Mouse (Mus musculus): ENCODE data around the gene 1700017B05Rik. TPM values are rescaled to one million over a fixed set of nuclear protein-coding genes. Genes with fewer than 3 reads are reported as not detected.

The 1700017B05Rik gene
- total and polyA plus RNA-seq, 3 experiments = 20.1 to 169 (median 99.3) TPM

- DNase-seq (ENCODE audit: low spot score) (no peak), ATAC-seq (ENCODE audit: extremely low read depth, insufficient number of reproducible peaks, low FRiP score, poor library complexity, severe bottlenecking) (no peak)
- Histone ChIP-seq H3K4me3 (ENCODE audit: low read depth, low read length) (peak overlapping the region; percentile 91), H3K4me1 (ENCODE audit: insufficient read depth, low read depth, low read length) (peaks cover 56% of the 10 kb centered on the region), H3K9me3 (replicated peaks) (no peaks in the 10 kb centered on the region), H3K27me3 (ENCODE audit: insufficient read depth, low read length) (peaks cover 24% of the 10 kb centered on the region), H3K36me3 (replicated peaks) (peaks cover 33% of the 10 kb centered on the region)
- TF ChIP-seq POLR2AphosphoS5 (IDR thresholded peaks at IDR 0.05; ENCODE audit: insufficient replicate concordance, low read depth, low read length) (no peak), GATA2 (IDR thresholded peaks at IDR 0.05; ENCODE audit: borderline replicate concordance, low read depth, low read length) (no peak), GATA1 (IDR thresholded peaks at IDR 0.05; ENCODE audit: borderline replicate concordance, low read length) (no peak), TAL1 (conservative IDR thresholded peaks at IDR 0.05; ENCODE audit: low read depth, low read length) (no peak)
Measured at GRCm38 (mm10) chr9:57262795-57263684, 628 bp upstream of the 1700017B05Rik start.

- H3K27me3 ChIP-seq (ENCODE audit: insufficient read depth, low read length) = peaks cover 15% of the 10 kb centered on the region
- peaks cover 64% of the 10 kb centered on the region for H3K4me1 ChIP-seq (ENCODE audit: insufficient read depth, low read depth, low read length)
- DNase-seq (ENCODE audit: low spot score) = peak; percentile 78
Measured at GRCm38 (mm10) chr9:57261516-57261912, 898 bp downstream of the 1700017B05Rik start.

GRCm38 (mm10) chr9:57260940-57261339 is 1.5 kb downstream of the 1700017B05Rik start:
- H3K4me3 ChIP-seq (ENCODE audit: low read depth, low read length) = peak overlapping the region; percentile 91
- H3K9me3 ChIP-seq (replicated peaks) = no peaks in the 10 kb centered on the region
- peak; percentile 36 for DNase-seq (ENCODE audit: low spot score)
- peaks cover 54% of the 10 kb centered on the region for H3K36me3 ChIP-seq (replicated peaks)
- TF ChIP-seq TAL1 (conservative IDR thresholded peaks at IDR 0.05; ENCODE audit: low read depth, low read length) = no peak
- peaks cover 70% of the 10 kb centered on the region for H3K4me1 ChIP-seq (ENCODE audit: insufficient read depth, low read depth, low read length)
- H3K27me3 ChIP-seq (ENCODE audit: insufficient read depth, low read length) = peaks cover 9% of the 10 kb centered on the region
- no peak for ATAC-seq (ENCODE audit: extremely low read depth, insufficient number of reproducible peaks, low FRiP score, poor library complexity, severe bottlenecking)

More at GRCm38 (mm10) chr9:57261516-57261912, 898 bp downstream of the 1700017B05Rik start:
- H3K4me3 ChIP-seq (ENCODE audit: low read depth, low read length) = peak overlapping the region; percentile 91
- peaks cover 49% of the 10 kb centered on the region for H3K36me3 ChIP-seq (replicated peaks)
- no peak for ATAC-seq (ENCODE audit: extremely low read depth, insufficient number of reproducible peaks, low FRiP score, poor library complexity, severe bottlenecking)
- TF ChIP-seq GATA2 (IDR thresholded peaks at IDR 0.05; ENCODE audit: borderline replicate concordance, low read depth, low read length) = no peak
- TF ChIP-seq CTCF (IDR thresholded peaks at IDR 0.05; ENCODE audit: low read depth, low read length) = no peak
- no peak for TF ChIP-seq TAL1 (conservative IDR thresholded peaks at IDR 0.05; ENCODE audit: low read depth, low read length)
- TF ChIP-seq GATA1 (IDR thresholded peaks at IDR 0.05; ENCODE audit: borderline replicate concordance, low read length) = no peak
- no peak for TF ChIP-seq POLR2AphosphoS5 (IDR thresholded peaks at IDR 0.05; ENCODE audit: insufficient replicate concordance, low read depth, low read length)
- H3K9me3 ChIP-seq (replicated peaks) = no peaks in the 10 kb centered on the region

GRCm38 (mm10) chr9:57259736-57260135 is 2.7 kb downstream of the 1700017B05Rik start:
- peaks cover 78% of the 10 kb centered on the region for H3K4me1 ChIP-seq (ENCODE audit: insufficient read depth, low read depth, low read length)
- no peaks in the 10 kb centered on the region for H3K27me3 ChIP-seq (ENCODE audit: insufficient read depth, low read length)
- no peaks in the 10 kb centered on the region for H3K9me3 ChIP-seq (replicated peaks)
- ATAC-seq (ENCODE audit: extremely low read depth, insufficient number of reproducible peaks, low FRiP score, poor library complexity, severe bottlenecking) = peak; percentile 67; the same call in 1 of the 2 replicates
- H3K36me3 ChIP-seq (replicated peaks) = peaks cover 66% of the 10 kb centered on the region
- DNase-seq (ENCODE audit: low spot score) = peak; percentile 76
- TF ChIP-seq GATA1 (IDR thresholded peaks at IDR 0.05; ENCODE audit: borderline replicate concordance, low read length) (no peak), CTCF (IDR thresholded peaks at IDR 0.05; ENCODE audit: low read depth, low read length) (peak; percentile 89), GATA2 (IDR thresholded peaks at IDR 0.05; ENCODE audit: borderline replicate concordance, low read depth, low read length) (no peak), POLR2AphosphoS5 (IDR thresholded peaks at IDR 0.05; ENCODE audit: insufficient replicate concordance, low read depth, low read length) (no peak), TAL1 (conservative IDR thresholded peaks at IDR 0.05; ENCODE audit: low read depth, low read length) (no peak)
- H3K4me3 ChIP-seq (ENCODE audit: low read depth, low read length) = no peak overlapping the region; the same call in 1 of the 2 replicates

- H3K4me3 ChIP-seq (ENCODE audit: low read depth, low read length) = peak overlapping the region; percentile 28; the same call in 1 of the 2 replicates
Measured at GRCm38 (mm10) chr9:57257627-57258026, 4.8 kb downstream of the 1700017B05Rik start.

GRCm38 (mm10) chr9:57256861-57257260 is 5.6 kb downstream of the 1700017B05Rik start:
- peak overlapping the region; percentile 61; the same call in 1 of the 2 replicates for H3K4me3 ChIP-seq (ENCODE audit: low read depth, low read length)
- H3K9me3 ChIP-seq (replicated peaks) = no peaks in the 10 kb centered on the region
- DNase-seq (ENCODE audit: low spot score) = no peak
- ATAC-seq (ENCODE audit: extremely low read depth, insufficient number of reproducible peaks, low FRiP score, poor library complexity, severe bottlenecking) = no peak
- TF ChIP-seq GATA1 (IDR thresholded peaks at IDR 0.05; ENCODE audit: borderline replicate concordance, low read length) (no peak), POLR2AphosphoS5 (IDR thresholded peaks at IDR 0.05; ENCODE audit: insufficient replicate concordance, low read depth, low read length) (no peak), CTCF (IDR thresholded peaks at IDR 0.05; ENCODE audit: low read depth, low read length) (no peak), TAL1 (conservative IDR thresholded peaks at IDR 0.05; ENCODE audit: low read depth, low read length) (no peak), GATA2 (IDR thresholded peaks at IDR 0.05; ENCODE audit: borderline replicate concordance, low read depth, low read length) (no peak)
- H3K27me3 ChIP-seq (ENCODE audit: insufficient read depth, low read length) = no peaks in the 10 kb centered on the region
- H3K4me1 ChIP-seq (ENCODE audit: insufficient read depth, low read depth, low read length) = peaks cover 89% of the 10 kb centered on the region
- peaks cover 95% of the 10 kb centered on the region for H3K36me3 ChIP-seq (replicated peaks)

More at GRCm38 (mm10) chr9:57257627-57258026, 4.8 kb downstream of the 1700017B05Rik start:
- Histone ChIP-seq H3K27me3 (ENCODE audit: insufficient read depth, low read length) (no peaks in the 10 kb centered on the region), H3K36me3 (replicated peaks) (peaks cover 87% of the 10 kb centered on the region), H3K4me1 (ENCODE audit: insufficient read depth, low read depth, low read length) (peaks cover 84% of the 10 kb centered on the region), H3K9me3 (replicated peaks) (no peaks in the 10 kb centered on the region)
- ATAC-seq (ENCODE audit: extremely low read depth, insufficient number of reproducible peaks, low FRiP score, poor library complexity, severe bottlenecking) = no peak
- no peak for TF ChIP-seq CTCF (IDR thresholded peaks at IDR 0.05; ENCODE audit: low read depth, low read length)
- TF ChIP-seq POLR2AphosphoS5 (IDR thresholded peaks at IDR 0.05; ENCODE audit: insufficient replicate concordance, low read depth, low read length) = no peak
- TF ChIP-seq GATA2 (IDR thresholded peaks at IDR 0.05; ENCODE audit: borderline replicate concordance, low read depth, low read length) = no peak
- TF ChIP-seq TAL1 (conservative IDR thresholded peaks at IDR 0.05; ENCODE audit: low read depth, low read length) = no peak
- no peak for TF ChIP-seq GATA1 (IDR thresholded peaks at IDR 0.05; ENCODE audit: borderline replicate concordance, low read length)
- no peak for DNase-seq (ENCODE audit: low spot score)
